Mouse (Mus musculus) embryonic fibroblast, embryonic 13.5 days (primary cell): ENCODE measurements at regions not wholly inside any gene's neighbourhood (a gene's known extent, or its start where the extent isn't known, plus 50 kb on each side); places are given as distances from the start of the nearest gene placed in this dataset.
A peak's percentile ranks its signal among the peaks of the same experiment; 100 is the strongest.

Experiments
- H3K27ac ChIP-seq: 2 replicates; pipeline ENCODE4 v1.5.1; 2012; ENCODE audit warnings: low read length, control low read depth, inconsistent platforms; ENCODE audit not compliant: insufficient read depth
- H3K4me1 ChIP-seq: 2 replicates; pipeline ENCODE4 v1.6.1; 2011; ENCODE audit warnings: low read length; ENCODE audit not compliant: control insufficient read depth, insufficient read depth
- H3K4me3 ChIP-seq: 2 replicates; pipeline ENCODE4 v1.5.1; 2011; ENCODE audit warnings: mild to moderate bottlenecking, control low read depth, low read length; ENCODE audit not compliant: insufficient read depth
- CTCF ChIP-seq: IDR thresholded peaks from 2 replicates; pipeline ENCODE4 v1.5.1; 2011; ENCODE audit warnings: mild to moderate bottlenecking, control low read depth, low read length, moderate library complexity, borderline replicate concordance; ENCODE audit not compliant: insufficient read depth
- POLR2A ChIP-seq: IDR thresholded peaks from 2 replicates; pipeline ENCODE4 v1.6.1; 2011; ENCODE audit warnings: low read depth, mild to moderate bottlenecking, control low read depth, low read length, moderate library complexity

- peaks cover 18% of the 10 kb centered on the region for H3K4me1 ChIP-seq
- TF ChIP-seq POLR2A (no peak), CTCF (no peak)
- no peak overlapping the region for H3K4me3 ChIP-seq
- H3K27ac ChIP-seq: no peak overlapping the region; the same call in 1 of the 2 replicates
These were observed 80.7 kb upstream of the Camk1g start for GRCm38 (mm10) chr1:193450814-193451213.

DNA sequence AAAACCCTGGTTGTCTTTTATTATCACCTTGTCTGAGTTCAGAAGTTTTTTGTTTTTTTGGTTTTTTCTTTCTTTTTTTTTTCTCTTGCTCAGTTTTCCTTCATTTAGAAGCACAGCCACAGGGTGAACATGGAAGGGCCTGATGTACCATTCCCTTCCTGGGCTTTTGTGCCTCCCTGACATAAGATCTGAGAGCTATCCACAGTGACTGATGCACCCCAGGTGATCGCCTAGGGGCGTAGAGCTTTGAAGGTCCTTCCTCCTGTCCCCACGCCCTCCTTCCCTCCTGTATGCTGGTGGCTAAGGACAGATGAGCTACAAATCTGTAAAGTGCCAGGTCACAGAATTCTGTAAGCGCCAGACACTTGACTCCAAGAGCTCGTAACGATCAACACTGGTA, 80.1 kb upstream of the Camk1g start:
- no peak for TF ChIP-seq POLR2A
- no peak for TF ChIP-seq CTCF
- peak overlapping the region; percentile 20 for H3K27ac ChIP-seq
- no peak overlapping the region for H3K4me3 ChIP-seq
- peaks cover 18% of the 10 kb centered on the region for H3K4me1 ChIP-seq

DNA sequence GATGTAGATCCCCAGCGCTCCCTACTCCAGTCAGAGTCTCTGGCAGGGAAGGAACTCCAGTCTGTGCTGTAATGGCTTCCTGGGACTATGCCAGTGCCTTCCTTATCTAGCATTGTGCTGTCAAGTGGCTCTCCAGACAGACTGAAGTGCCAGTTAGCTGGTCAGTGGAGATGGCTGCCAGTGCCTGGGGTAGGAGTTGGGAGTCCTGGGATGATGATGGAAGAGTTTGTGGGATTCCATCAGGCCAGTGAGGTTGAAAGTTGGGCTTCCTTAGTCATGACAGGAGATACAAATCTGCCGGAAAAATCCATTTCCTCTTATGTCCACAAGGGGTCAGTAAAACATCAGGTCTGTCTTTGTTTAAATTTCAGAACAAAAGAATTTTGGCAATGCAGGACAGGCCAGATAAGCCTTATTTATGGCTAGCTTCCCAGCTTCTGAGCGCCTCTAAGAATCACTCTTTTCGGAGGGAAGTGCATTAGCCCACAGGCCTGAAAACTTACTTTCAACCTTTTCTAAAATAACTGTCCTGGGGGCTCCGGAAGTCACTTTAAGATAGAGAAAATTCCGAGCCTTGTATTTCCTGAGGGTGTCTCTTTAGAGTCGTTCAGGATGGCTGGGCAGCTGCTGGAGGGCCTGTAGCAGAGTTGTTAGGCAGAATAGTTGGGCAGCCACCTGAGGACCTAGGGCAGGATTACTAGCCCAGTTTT, 79.5 kb upstream of the Camk1g start:
- TF ChIP-seq POLR2A: no peak
- no peak for TF ChIP-seq CTCF
- H3K27ac ChIP-seq: peak overlapping the region; percentile 20
- H3K4me3 ChIP-seq: no peak overlapping the region
- peaks cover 18% of the 10 kb centered on the region for H3K4me1 ChIP-seq

DNA sequence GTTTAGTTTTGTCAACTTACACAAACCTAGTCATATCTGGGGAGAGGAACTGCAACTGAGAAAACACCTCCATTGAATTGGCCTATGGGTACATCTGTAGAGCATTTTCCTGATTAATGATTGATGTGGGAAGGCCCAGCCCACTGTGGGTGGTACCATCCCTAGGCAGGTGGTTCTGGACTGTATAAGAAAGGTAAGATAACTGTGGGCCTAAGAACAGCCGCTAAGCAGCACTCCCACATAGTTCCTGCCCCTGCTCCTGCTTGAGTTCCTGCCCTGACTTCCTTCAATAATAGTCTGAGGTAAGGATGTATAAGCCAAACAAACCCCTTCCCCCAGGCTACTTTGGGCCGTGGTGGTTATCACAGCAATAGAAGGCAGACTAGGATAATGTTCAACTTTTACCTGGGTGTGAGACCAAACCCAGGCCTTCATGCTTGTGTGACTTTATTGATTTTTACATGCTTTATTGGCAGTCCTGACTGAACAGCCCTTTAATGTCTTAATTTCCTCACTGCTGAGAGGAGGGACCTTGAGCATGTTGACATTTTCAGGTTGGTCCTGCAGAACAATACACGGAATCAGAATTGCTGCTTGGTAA, 78.8 kb upstream of the Camk1g start:
- TF ChIP-seq POLR2A (no peak), CTCF (no peak)
- Histone ChIP-seq H3K4me1 (peaks cover 21% of the 10 kb centered on the region), H3K27ac (no peak overlapping the region), H3K4me3 (no peak overlapping the region)

GRCm38 (mm10) chr1:193447647-193448046, 77.5 kb upstream of the Camk1g start:
- H3K27ac ChIP-seq: no peak overlapping the region
- H3K4me3 ChIP-seq: no peak overlapping the region
- H3K4me1 ChIP-seq: peaks cover 21% of the 10 kb centered on the region
- TF ChIP-seq POLR2A (no peak), CTCF (no peak)

GRCm38 (mm10) chr1:193443964-193444676, 74.0 kb upstream of the Camk1g start:
- Histone ChIP-seq H3K4me3 (no peak overlapping the region), H3K27ac (no peak overlapping the region), H3K4me1 (peaks cover 3% of the 10 kb centered on the region; the same call in 1 of the 2 replicates)
- TF ChIP-seq POLR2A (no peak), CTCF (no peak)

DNA sequence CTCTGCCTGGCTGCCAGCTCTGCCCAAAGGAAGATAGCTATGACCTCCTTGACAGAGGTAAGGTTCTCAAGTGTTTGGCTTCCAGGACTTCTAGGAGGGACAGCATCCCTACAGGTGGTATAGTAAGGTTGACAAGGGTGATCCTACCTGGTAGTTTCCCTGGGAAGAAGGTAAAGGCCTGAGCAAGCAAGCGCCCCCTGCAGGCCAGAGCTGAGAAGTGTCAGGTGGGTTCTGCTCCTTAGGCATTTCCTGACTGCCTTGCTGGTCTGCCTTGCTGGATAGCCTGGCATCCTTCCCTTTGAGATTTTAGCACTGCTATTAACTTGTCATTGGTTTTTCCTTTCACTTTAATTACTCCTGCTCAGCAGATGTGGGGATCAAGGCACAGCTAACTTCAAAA, 70.4 kb upstream of the Camk1g start:
- TF ChIP-seq POLR2A (no peak), CTCF (no peak)
- peaks cover 3% of the 10 kb centered on the region; the same call in 1 of the 2 replicates for H3K4me1 ChIP-seq
- no peak overlapping the region for H3K27ac ChIP-seq
- no peak overlapping the region for H3K4me3 ChIP-seq

- Histone ChIP-seq H3K4me3 (no peak overlapping the region), H3K27ac (no peak overlapping the region), H3K4me1 (no peaks in the 10 kb centered on the region)
- TF ChIP-seq CTCF (no peak), POLR2A (no peak)
These were observed 64.2 kb upstream of the Camk1g start for GRCm38 (mm10) chr1:193434281-193434680.

GRCm38 (mm10) chr1:193433493-193434021, 63.5 kb upstream of the Camk1g start:
- no peak overlapping the region for H3K27ac ChIP-seq
- H3K4me3 ChIP-seq: no peak overlapping the region
- TF ChIP-seq POLR2A: no peak
- no peak for TF ChIP-seq CTCF
- no peaks in the 10 kb centered on the region for H3K4me1 ChIP-seq
